Mouse (Mus musculus) ES-Bruce4 (cell line): ENCODE results near the gene Rnase4.

Source experiments
- CTCF ChIP-seq: IDR thresholded peaks from one replicate; pipeline ENCODE4 v1.8.1; 2011; ENCODE audit warnings: low read depth, low read length
- EP300 ChIP-seq: IDR thresholded peaks from 2 replicates; pipeline ENCODE4 v1.6.1; 2011; ENCODE audit warnings: low read depth, low read length; ENCODE audit not compliant: insufficient read depth
- POLR2A ChIP-seq: IDR thresholded peaks from one replicate; pipeline ENCODE4 v1.8.1; 2011; ENCODE audit warnings: low read length; ENCODE audit not compliant: insufficient read depth

DNA sequence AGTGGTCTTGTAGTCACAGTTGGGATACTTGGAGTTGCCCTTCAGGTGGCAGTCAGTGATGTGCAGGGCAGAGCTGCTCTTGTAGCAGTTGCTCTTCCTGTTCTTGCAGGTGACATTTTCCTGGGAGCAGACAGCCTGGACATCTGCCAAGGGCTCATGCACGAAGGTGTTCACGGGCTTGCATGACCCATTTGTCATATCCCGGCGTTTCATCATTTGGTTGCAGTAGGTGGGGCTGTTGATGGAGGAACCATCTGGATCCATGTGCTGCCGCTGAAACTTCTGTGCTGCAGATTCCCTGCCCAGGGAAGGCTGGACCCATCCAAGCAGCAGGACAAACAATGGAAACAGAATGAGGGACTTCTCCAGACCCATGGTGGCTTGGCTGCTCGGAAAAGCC is 54.6 kb downstream of the Rnase4 start:
- TF ChIP-seq POLR2A (no peak), CTCF (no peak), EP300 (no peak)
